Mouse (Mus musculus) embryonic facial prominence, embryonic 13.5 days (tissue): ENCODE measurements at regions not wholly inside any gene's neighbourhood (a gene's known extent, or its start where the extent isn't known, plus 50 kb on each side); places are given as distances from the start of the nearest gene placed in this dataset.
A peak's percentile ranks its signal among the peaks of the same experiment; 100 is the strongest.

Experiments
- ATAC-seq: fragments of 200-750 bp; cut with Nextera tagmentation; 2 replicates; pipeline ENCODE4 v1.8.0; 2017; ENCODE audit warnings: low read depth; ENCODE audit not compliant: insufficient number of reproducible peaks, insufficient read depth, low FRiP score, low TSS enrichment
- H3K27ac ChIP-seq: fragments of 300-500 bp; sonication (generic); 2 replicates; pipeline ENCODE4 v1.5.1; 2015; ENCODE audit warnings: moderate library complexity, mild to moderate bottlenecking, inconsistent platforms
- H3K27me3 ChIP-seq: fragments of 300-500 bp; sonication (generic); 2 replicates; pipeline ENCODE4 v1.6.1; 2015; ENCODE audit warnings: mild to moderate bottlenecking, inconsistent platforms
- H3K36me3 ChIP-seq: fragments of 300-500 bp; sonication (generic); 2 replicates; pipeline ENCODE4 v1.6.1; 2015; ENCODE audit warnings: mild to moderate bottlenecking, inconsistent platforms
- H3K4me1 ChIP-seq: fragments of 300-500 bp; sonication (generic); 2 replicates; pipeline ENCODE4 v1.6.1; 2015; ENCODE audit warnings: inconsistent platforms
- H3K4me2 ChIP-seq: fragments of 300-500 bp; sonication (generic); 2 replicates; pipeline ENCODE4 v1.6.1; 2015; ENCODE audit warnings: moderate library complexity, mild to moderate bottlenecking, inconsistent platforms
- H3K4me3 ChIP-seq: fragments of 300-500 bp; sonication (generic); 2 replicates; pipeline ENCODE4 v1.5.1; 2015; ENCODE audit warnings: mild to moderate bottlenecking, inconsistent platforms
- H3K9ac ChIP-seq: fragments of 300-500 bp; sonication (generic); 2 replicates; pipeline ENCODE4 v1.6.1; 2015; ENCODE audit warnings: mild to moderate bottlenecking, inconsistent platforms
- H3K9me3 ChIP-seq: fragments of 300-500 bp; sonication (generic); 2 replicates; pipeline ENCODE4 v1.6.1; 2016; ENCODE audit warnings: inconsistent platforms
- WGBS: fragments of 180-500 bp; shearing (Covaris S2); methylation state at CpG from one replicate; pipeline ENCODE4 v1.1.7; 2015; ENCODE audit warnings: mixed read lengths; 5-methylcytosine and 5-hydroxymethylcytosine counted together

GRCm38 (mm10) chr6:4436874-4437273, 67.7 kb upstream of the Col1a2 start:
- peak overlapping the region; percentile 66 for H3K27ac ChIP-seq
- H3K27me3 ChIP-seq, result no peaks in the 10 kb centered on the region
- H3K9ac ChIP-seq, result no peak overlapping the region; the same call in 1 of the 2 replicates
- H3K4me2 ChIP-seq, result 0 out of 2 replicates have a peak overlapping the region, but pooled peaks have one; percentile 7
- WGBS, result 42% methylated on average over 1 of the region's 1 CpGs
- ATAC-seq, result no peak
- peaks cover 20% of the 10 kb centered on the region for H3K4me1 ChIP-seq
- H3K4me3 ChIP-seq, result no peak overlapping the region
- H3K9me3 ChIP-seq, result no peaks in the 10 kb centered on the region
- no peaks in the 10 kb centered on the region for H3K36me3 ChIP-seq

- peaks cover 9% of the 10 kb centered on the region; the same call in 1 of the 2 replicates for H3K4me1 ChIP-seq
- 61% methylated on average over 4 of the region's 4 CpGs for WGBS
- no peak for ATAC-seq
- no peak overlapping the region for H3K27ac ChIP-seq
- H3K4me2 ChIP-seq, result no peak overlapping the region
- no peaks in the 10 kb centered on the region for H3K27me3 ChIP-seq
- H3K9me3 ChIP-seq, result no peaks in the 10 kb centered on the region
- no peak overlapping the region for H3K4me3 ChIP-seq
- H3K36me3 ChIP-seq, result no peaks in the 10 kb centered on the region
- no peak overlapping the region for H3K9ac ChIP-seq
Measured at GRCm38 (mm10) chr6:4441618-4442167, 62.9 kb upstream of the Col1a2 start.

GRCm38 (mm10) chr6:4445906-4446305, 58.7 kb upstream of the Col1a2 start:
- WGBS, result 40% methylated on average over 1 of the region's 1 CpGs
- Histone ChIP-seq H3K4me3 (no peak overlapping the region), H3K27ac (no peak overlapping the region), H3K27me3 (no peaks in the 10 kb centered on the region), H3K9me3 (no peaks in the 10 kb centered on the region), H3K4me2 (no peak overlapping the region), H3K9ac (no peak overlapping the region), H3K36me3 (no peaks in the 10 kb centered on the region), H3K4me1 (no peaks in the 10 kb centered on the region)
- no peak for ATAC-seq

GRCm38 (mm10) chr6:4451227-4451626, 53.4 kb upstream of the Col1a2 start:
- Histone ChIP-seq H3K9me3 (no peaks in the 10 kb centered on the region), H3K4me3 (no peak overlapping the region), H3K27me3 (no peaks in the 10 kb centered on the region), H3K4me2 (no peak overlapping the region), H3K4me1 (peaks cover 11% of the 10 kb centered on the region), H3K36me3 (no peaks in the 10 kb centered on the region), H3K27ac (no peak overlapping the region), H3K9ac (no peak overlapping the region)
- 95% methylated on average over 2 of the region's 2 CpGs for WGBS
- no peak for ATAC-seq
